Mouse (Mus musculus) heart, adult 10 weeks (tissue): ENCODE measurements around the gene Scn7a. TPM values are rescaled to one million over a fixed set of nuclear protein-coding genes. Genes with fewer than 3 reads are reported as not detected.

Experiments
- polyA plus RNA-seq: library from polyadenylated mRNA; stranded (reverse); fragments of 350-450 nt; fragmentation: Illumina TruSeq; extraction: RNeasy Lipid Tissue Mini Kit (QIAGEN cat#74804); gene quantifications from one replicate; pipeline ENCODE4 v1.2.3, GENCODE M21; 2014; ENCODE audit warnings: low read depth, low replicate concordance

The Scn7a gene
- polyA plus RNA-seq: 10.9 TPM

DNA sequence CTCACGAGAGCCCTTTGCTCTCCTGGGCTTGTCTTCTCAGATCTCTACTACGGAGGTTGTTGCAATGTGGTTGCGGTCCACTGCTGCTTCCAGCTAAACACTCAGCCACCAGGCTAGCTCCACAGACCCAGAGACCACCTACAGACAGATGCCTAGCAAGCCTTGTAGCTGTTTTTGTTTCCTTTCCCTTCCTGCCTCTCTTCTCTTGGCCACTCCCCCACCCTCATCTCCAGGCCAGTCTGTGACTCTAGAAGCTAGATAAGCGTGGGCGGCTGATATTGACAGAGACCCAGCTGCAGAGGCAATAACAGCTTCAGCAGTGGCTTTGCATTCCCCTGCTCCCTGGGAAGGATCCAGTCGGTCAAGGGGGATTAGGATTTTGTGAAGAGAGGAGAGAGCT lies at the start of gene Scn7a:
TSS of gene Scn7a (minus strand) at position 150 of the 400 bp plus-strand sequence.

DNA sequence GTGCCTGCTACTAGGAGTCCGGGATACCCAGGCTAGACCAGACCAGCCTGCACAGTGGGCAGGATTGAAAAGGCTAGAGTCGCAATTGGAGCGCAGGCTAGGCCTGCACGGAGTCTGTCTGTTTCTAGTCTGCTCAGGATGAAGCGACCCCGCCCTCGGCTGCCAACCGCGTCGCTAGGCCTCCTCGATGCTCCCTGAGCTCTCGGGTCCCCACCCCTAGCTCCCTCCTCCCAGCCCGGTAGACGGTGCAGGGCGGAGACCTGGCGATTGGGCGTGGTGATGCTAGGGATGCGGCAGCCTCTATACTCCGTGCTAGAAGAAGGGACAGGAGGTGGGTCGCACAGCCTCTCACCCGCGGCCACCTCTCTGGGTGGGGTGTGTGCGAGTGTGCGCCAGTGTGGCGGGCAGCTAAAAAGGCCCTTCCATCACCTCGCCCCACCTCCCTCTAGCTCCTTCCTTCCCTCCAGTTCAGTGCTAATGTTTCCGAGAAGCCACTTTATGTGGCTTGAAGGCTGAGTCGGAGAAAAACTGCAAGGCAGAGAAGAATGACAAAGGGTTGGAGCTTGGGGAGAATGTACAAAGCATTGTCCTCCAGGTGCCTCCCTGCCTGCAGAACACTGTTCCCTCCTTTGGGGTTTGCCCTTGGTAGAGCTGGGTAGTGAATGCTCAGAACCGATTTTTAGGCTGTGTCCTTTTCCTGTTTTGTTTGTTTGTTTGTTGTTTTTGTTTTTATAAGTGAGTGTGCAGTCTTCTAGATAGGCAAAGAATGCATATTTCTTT lies 149.9 kb downstream of the Scn7a start, which contains the start of gene Scn9a:
TSS of gene Scn9a (minus strand) at position 383 of the 780 bp plus-strand sequence.

Other genes with a start within 250 kb of the Scn7a start
- 0.05 TPM for gene Scn9a, start 150.0 kb downstream of the Scn7a start, polyA plus RNA-seq